Mouse (Mus musculus) hindbrain, embryonic 11.5 days (tissue): Measurements from ENCODE around the gene Ndufaf2. TPM values are rescaled to one million over a fixed set of nuclear protein-coding genes. Genes with fewer than 3 reads are reported as not detected.

Source experiments
- ATAC-seq: fragments of 200-750 bp; cut with Nextera tagmentation; 2 replicates; pipeline ENCODE4 v1.8.0; 2017; ENCODE audit warnings: mild to moderate bottlenecking, moderate TSS enrichment, moderate library complexity; ENCODE audit not compliant: low FRiP score
- DNase-seq: peaks from one replicate; pipeline ENCODE4 v3.0.0-alpha.2; 2015; ENCODE audit warnings: low spot score
- H3K27ac ChIP-seq: fragments of 300-500 bp; sonication (generic); 2 replicates; pipeline ENCODE4 v1.5.1; 2014; ENCODE audit warnings: mild to moderate bottlenecking, low read depth, low read length
- H3K27me3 ChIP-seq: fragments of 300-500 bp; sonication (generic); 2 replicates; pipeline ENCODE4 v1.6.1; 2014; ENCODE audit warnings: mild to moderate bottlenecking, low read length, moderate library complexity, mixed read lengths; ENCODE audit not compliant: control insufficient read depth, insufficient read depth
- H3K36me3 ChIP-seq: fragments of 300-500 bp; sonication (generic); 2 replicates; pipeline ENCODE4 v1.6.1; 2014; ENCODE audit warnings: mild to moderate bottlenecking, low read length, moderate library complexity, mixed read lengths; ENCODE audit not compliant: control insufficient read depth, insufficient read depth
- H3K4me1 ChIP-seq: fragments of 300-500 bp; sonication (generic); replicated peaks from 2 replicates; pipeline ENCODE4 v1.6.1; 2014; ENCODE audit warnings: low read length, mixed read lengths; ENCODE audit not compliant: control insufficient read depth, insufficient read depth
- H3K4me2 ChIP-seq: fragments of 300-500 bp; sonication (generic); replicated peaks from 2 replicates; pipeline ENCODE4 v1.6.1; 2014; ENCODE audit warnings: mild to moderate bottlenecking, low read depth, low read length
- H3K4me3 ChIP-seq: fragments of 300-500 bp; sonication (generic); 2 replicates; pipeline ENCODE4 v1.5.1; 2014; ENCODE audit warnings: low read depth, low read length
- H3K9ac ChIP-seq: fragments of 300-500 bp; sonication (generic); 2 replicates; pipeline ENCODE4 v1.6.1; 2014; ENCODE audit warnings: low read depth, low read length
- H3K9me3 ChIP-seq: fragments of 300-500 bp; sonication (generic); 2 replicates; pipeline ENCODE4 v1.6.1; 2016; ENCODE audit warnings: low read length; ENCODE audit not compliant: control insufficient read depth
- WGBS: fragments of 180-500 bp; shearing (Covaris S2); extraction: QIAGEN DNeasy Blood & Tissue Kit; methylation state at CpG from one replicate; pipeline ENCODE4 v1.1.7; 2014; 5-methylcytosine and 5-hydroxymethylcytosine counted together
- polyA plus RNA-seq: library from polyadenylated mRNA; unstranded; fragments of >200 nt; fragmentation: Nextera tagmentation; extraction: Ambion mirVana; gene quantifications from 2 replicates; pipeline ENCODE4 v1.2.1, GENCODE M21; 2014

Ndufaf2 gene
- polyA plus RNA-seq, 1 experiment from 2014 or later = 84.7 TPM

DNA sequence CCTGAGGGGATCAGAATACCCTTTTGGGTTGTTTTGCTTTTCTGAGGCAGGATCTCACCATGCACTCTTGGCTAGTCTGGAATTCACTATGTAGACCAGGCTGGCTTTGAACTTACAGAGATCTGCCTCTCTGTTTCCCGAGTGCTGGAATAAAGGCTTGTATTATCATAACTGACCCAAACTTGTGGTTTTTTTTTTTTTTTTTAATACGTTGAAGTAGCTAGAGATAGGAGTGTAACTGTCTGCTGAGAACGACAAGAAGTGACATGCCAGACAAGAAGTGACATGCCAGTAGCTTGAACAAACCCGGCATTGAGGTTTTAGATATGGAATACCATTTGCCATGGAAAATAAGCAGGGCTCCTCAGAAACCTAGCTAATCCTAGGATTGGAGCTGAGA is 125.6 kb downstream of the Ndufaf2 start:
- 92% methylated on average over 4 of the region's 4 CpGs for WGBS
- no peak overlapping the region for H3K4me3 ChIP-seq
- ATAC-seq (no peak), DNase-seq (no peak)
- H3K9me3 ChIP-seq = no peaks in the 10 kb centered on the region
- H3K27ac ChIP-seq = no peak overlapping the region
- H3K4me1 ChIP-seq = no peaks in the 10 kb centered on the region
- no peaks in the 10 kb centered on the region for H3K36me3 ChIP-seq
- no peaks in the 10 kb centered on the region for H3K27me3 ChIP-seq
- no peak overlapping the region for H3K9ac ChIP-seq
- H3K4me2 ChIP-seq = no peak overlapping the region

DNA sequence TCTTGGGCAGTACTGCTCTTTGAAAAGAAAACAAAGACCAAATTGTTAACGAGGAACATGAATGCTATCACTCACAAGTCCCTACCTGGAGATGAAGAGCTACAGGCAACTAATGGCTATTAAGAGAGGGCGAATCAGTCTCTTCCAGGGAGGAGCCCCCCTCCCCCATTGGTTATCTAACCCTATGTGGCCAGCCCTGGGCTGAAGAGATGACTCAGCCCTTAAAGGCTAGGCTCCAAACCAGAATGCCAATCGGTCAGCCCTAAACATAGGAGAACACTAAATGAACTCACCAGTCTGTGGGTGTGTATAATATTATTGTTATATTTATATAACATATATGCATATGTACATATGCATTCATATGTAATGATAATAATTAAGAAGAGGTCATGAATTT is 132.6 kb downstream of the Ndufaf2 start:
- DNase-seq = no peak
- no peaks in the 10 kb centered on the region for H3K27me3 ChIP-seq
- no peak overlapping the region for H3K4me2 ChIP-seq
- ATAC-seq = no peak
- H3K9me3 ChIP-seq = no peaks in the 10 kb centered on the region
- no peaks in the 10 kb centered on the region for H3K36me3 ChIP-seq
- H3K27ac ChIP-seq = no peak overlapping the region
- no peak overlapping the region for H3K9ac ChIP-seq
- H3K4me1 ChIP-seq = no peaks in the 10 kb centered on the region
- no peak overlapping the region for H3K4me3 ChIP-seq
- WGBS = 74% methylated on average over 3 of the region's 3 CpGs

DNA sequence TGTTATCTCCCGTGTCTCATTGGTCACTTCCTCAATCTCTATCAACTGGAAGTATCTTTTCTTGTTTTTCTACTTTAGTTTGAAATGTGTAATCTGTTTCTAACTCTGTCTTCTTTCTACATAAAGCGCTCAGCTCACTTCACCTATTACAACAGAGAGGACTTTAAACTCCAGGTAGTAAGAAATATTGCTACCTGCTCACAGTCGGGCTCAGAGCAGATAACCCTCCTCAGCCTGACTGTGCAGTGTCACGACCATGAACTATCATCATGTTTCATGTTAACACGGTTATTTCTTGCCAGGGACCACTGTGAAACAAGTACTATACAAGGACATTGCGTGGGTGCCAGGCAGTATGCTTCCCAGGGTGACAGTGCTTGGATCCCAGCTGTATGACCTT is 141.1 kb downstream of the Ndufaf2 start:
- WGBS = 88% methylated on average over 6 of the region's 6 CpGs
- Histone ChIP-seq H3K4me1 (no peaks in the 10 kb centered on the region), H3K9ac (no peak overlapping the region), H3K9me3 (no peaks in the 10 kb centered on the region), H3K4me3 (no peak overlapping the region), H3K36me3 (no peaks in the 10 kb centered on the region), H3K27me3 (no peaks in the 10 kb centered on the region), H3K27ac (no peak overlapping the region), H3K4me2 (no peak overlapping the region)
- no peak for ATAC-seq
- no peak for DNase-seq

DNA sequence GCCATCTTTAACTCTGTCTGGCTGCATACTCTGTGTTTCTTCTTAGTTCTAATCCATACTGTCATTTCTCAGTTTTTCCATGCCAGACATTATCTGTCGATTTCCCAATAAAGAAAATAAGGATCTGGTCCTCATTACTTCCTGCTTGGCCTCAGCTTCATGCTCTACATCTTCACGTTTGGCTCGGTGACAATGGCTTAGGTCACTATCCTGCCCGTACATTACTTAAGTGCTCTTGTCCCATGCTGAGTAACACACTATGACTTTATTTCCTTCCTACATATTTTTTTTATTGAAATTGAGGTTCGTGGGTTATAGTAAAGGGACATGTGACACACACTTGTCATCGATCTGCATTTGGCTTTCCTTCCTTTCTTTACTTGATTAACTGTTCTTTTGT is 143.3 kb downstream of the Ndufaf2 start:
- Histone ChIP-seq H3K27ac (no peak overlapping the region), H3K4me1 (no peaks in the 10 kb centered on the region), H3K4me2 (no peak overlapping the region), H3K36me3 (no peaks in the 10 kb centered on the region), H3K9me3 (no peaks in the 10 kb centered on the region), H3K4me3 (no peak overlapping the region), H3K9ac (no peak overlapping the region), H3K27me3 (no peaks in the 10 kb centered on the region)
- ATAC-seq (no peak), DNase-seq (no peak)
- 90% methylated on average over 6 of the region's 6 CpGs for WGBS

DNA sequence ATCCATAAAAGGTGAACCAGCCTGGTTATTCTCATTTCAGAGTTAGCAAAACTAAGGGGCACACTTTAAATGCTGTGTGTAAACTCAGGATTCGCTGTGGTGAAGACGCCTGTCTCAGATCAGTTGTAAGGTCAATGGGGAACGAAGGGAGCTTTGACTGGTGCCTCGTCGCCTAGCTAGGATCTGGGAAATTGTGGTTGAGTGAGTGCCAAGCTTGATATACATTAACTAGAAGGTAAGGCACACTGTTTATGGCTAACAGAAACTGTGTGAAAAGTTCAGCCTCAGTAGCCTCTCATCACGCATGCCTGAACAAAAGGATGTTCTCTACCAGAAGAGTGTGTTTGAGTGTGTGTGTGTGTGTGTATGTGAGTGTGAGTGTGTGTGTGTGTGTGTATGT is 144.6 kb downstream of the Ndufaf2 start:
- H3K27ac ChIP-seq = no peak overlapping the region
- H3K4me2 ChIP-seq = no peak overlapping the region
- no peaks in the 10 kb centered on the region for H3K9me3 ChIP-seq
- no peak overlapping the region for H3K9ac ChIP-seq
- WGBS = 84% methylated on average over 6 of the region's 6 CpGs
- H3K4me3 ChIP-seq = no peak overlapping the region
- ATAC-seq (no peak), DNase-seq (no peak)
- H3K27me3 ChIP-seq = no peaks in the 10 kb centered on the region
- no peaks in the 10 kb centered on the region for H3K36me3 ChIP-seq
- no peaks in the 10 kb centered on the region for H3K4me1 ChIP-seq

DNA sequence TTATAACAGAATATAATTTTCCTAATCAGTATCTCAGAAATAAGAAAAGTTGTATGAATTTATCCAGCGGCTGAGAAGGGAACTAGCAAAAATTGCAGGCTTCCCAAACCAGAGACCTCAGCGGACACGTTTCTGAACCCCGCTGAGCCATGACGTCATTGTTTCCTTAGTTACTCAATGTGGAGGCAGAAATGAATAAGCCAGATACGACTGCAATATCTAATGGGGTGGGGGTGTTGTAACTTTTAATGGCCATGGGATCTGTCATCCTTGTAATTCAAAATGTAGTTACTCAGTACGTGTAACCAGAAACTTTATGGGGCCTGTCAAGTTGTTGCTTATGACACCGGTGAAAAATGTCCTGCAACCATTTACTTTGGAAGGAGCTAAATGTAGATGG is 145.3 kb downstream of the Ndufaf2 start:
- Histone ChIP-seq H3K4me2 (no peak overlapping the region), H3K27me3 (no peaks in the 10 kb centered on the region), H3K9me3 (no peaks in the 10 kb centered on the region), H3K9ac (no peak overlapping the region), H3K27ac (no peak overlapping the region), H3K4me3 (no peak overlapping the region), H3K36me3 (no peaks in the 10 kb centered on the region), H3K4me1 (no peaks in the 10 kb centered on the region)
- 91% methylated on average over 8 of the region's 8 CpGs for WGBS
- ATAC-seq (no peak), DNase-seq (no peak)

DNA sequence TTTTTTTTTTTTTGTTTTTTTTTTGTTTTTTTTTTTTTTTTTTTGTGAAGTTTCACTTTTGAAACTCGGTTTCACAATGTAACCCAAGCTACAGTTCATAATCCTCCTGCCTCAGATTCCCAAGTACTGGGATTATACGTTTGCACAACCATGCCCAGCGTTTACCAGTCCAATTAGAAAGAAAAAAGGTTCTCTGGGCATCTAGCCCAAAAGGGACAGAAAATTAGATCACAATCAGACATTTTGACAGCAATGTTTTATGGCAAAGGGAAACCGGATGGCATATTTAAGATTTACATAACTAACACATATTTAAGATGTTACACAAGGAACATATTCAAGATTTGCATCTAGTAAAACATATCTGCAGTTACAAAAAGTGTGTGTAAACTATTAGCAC is 150.6 kb downstream of the Ndufaf2 start:
- WGBS = 93% methylated on average over 4 of the region's 4 CpGs
- Histone ChIP-seq H3K27me3 (no peaks in the 10 kb centered on the region), H3K27ac (no peak overlapping the region), H3K4me2 (no peak overlapping the region), H3K9me3 (no peaks in the 10 kb centered on the region), H3K4me1 (no peaks in the 10 kb centered on the region), H3K4me3 (no peak overlapping the region), H3K9ac (no peak overlapping the region), H3K36me3 (no peaks in the 10 kb centered on the region)
- DNase-seq (no peak), ATAC-seq (no peak)

DNA sequence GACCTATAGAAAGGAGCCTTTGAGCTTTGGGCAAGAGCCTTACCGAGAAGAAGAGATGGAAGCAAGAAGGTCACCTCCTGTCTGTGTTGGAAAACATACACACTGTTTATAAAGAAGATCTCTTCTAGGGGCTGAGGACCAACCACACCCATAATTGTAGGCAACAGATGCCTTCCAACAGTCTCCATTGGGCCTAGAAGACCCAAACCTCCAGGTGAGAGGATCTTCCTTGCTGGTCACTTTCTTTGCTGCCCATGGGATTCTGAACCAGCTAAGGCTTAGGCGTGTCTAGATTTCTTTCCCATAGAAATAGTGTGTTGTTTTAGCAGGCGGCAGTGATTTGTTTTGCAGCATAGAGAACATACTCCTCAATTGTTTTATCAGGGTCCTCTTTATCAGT is 162.1 kb downstream of the Ndufaf2 start:
- no peak for ATAC-seq
- Histone ChIP-seq H3K27ac (no peak overlapping the region), H3K4me1 (no peaks in the 10 kb centered on the region), H3K27me3 (no peaks in the 10 kb centered on the region), H3K9ac (no peak overlapping the region), H3K9me3 (no peaks in the 10 kb centered on the region), H3K4me2 (no peak overlapping the region), H3K36me3 (no peaks in the 10 kb centered on the region), H3K4me3 (no peak overlapping the region)
- DNase-seq = no peak
- WGBS = 96% methylated on average over 3 of the region's 3 CpGs

DNA sequence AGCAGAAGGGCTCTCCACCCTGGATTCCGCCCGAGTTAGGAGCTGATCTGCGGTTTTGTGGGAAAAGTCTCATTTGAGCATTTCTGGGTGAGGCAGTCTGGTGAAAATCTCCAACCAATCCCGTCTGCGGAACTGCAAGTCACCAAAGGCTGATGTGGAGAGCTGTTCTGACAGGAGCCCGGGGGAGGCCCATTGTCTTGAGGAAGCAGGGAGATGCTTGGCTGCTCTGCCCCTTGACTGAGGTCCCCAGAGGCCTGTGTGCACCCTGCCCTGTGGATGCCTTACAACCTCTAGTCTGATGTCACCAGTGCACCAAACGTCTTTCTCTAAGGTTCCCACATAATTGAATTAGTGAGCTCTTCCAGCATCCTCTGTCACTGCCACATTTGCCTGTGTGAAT is 163.2 kb downstream of the Ndufaf2 start:
- H3K9me3 ChIP-seq = no peaks in the 10 kb centered on the region
- no peaks in the 10 kb centered on the region for H3K27me3 ChIP-seq
- H3K27ac ChIP-seq = no peak overlapping the region
- DNase-seq (no peak), ATAC-seq (no peak)
- no peak overlapping the region for H3K9ac ChIP-seq
- no peaks in the 10 kb centered on the region for H3K4me1 ChIP-seq
- 58% methylated on average over 7 of the region's 7 CpGs for WGBS
- no peak overlapping the region for H3K4me3 ChIP-seq
- no peaks in the 10 kb centered on the region for H3K36me3 ChIP-seq
- no peak overlapping the region for H3K4me2 ChIP-seq
